Mouse (Mus musculus): ENCODE measurements at regions not wholly inside any gene's neighbourhood (a gene's known extent, or its start where the extent isn't known, plus 50 kb on each side); places are given as distances from the start of the nearest gene placed in this dataset.
"Not testable (repeated sequence)": the region's sequence is repeated elsewhere in the genome, so short reads cannot be mapped to it uniquely, and the experiment has no call there.

DNA sequence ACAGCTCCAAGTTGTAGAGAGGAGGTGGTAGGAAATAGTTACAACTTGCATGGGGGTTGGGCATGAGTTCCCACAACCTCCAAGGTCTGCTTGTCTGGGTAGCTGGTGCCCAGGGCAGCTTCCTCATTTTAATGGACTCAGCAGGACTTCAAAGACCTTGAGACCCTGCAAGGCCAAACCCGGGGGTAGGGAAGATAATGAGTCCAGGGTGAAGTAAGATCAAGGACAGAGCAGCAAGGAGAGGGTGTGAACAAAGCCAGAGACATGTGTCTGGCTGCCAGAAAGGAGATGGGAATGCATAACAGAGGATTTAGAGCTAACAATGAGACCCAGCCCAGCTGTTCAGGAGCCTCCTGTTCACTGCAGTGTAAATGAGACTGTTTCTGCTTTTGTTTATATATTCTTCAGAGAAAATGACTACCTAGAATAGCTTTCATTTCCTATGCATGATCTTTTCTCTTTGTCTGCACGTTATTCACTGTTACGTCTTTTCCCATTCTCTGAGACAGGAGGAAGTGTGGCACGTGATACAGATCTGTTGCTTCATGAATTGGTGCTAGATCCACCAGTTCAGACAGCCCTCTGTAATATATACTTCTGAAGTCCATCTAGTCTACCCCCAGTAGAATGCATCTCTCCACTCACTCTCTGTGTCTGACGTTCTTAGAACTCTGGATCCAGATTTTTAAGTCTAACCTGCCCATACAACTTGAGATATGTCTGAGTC lies 60.0 kb upstream of the Asns start:
- no peaks in the 10 kb centered on the region for H3K36me3 ChIP-seq (replicated peaks; ENCODE audit: low read length)
- no peak overlapping the region for H3K4me3 ChIP-seq (replicated peaks)
- TF ChIP-seq FLI1 (IDR thresholded peaks at IDR 0.05; ENCODE audit: low read length) (no peak), GATA1 (IDR thresholded peaks at IDR 0.05; ENCODE audit: borderline replicate concordance, low read length) (no peak)
- no peaks in the 10 kb centered on the region for H3K9me3 ChIP-seq
- H3K27me3 ChIP-seq (replicated peaks): no peaks in the 10 kb centered on the region
- H3K4me1 ChIP-seq: peaks cover 24% of the 10 kb centered on the region

DNA sequence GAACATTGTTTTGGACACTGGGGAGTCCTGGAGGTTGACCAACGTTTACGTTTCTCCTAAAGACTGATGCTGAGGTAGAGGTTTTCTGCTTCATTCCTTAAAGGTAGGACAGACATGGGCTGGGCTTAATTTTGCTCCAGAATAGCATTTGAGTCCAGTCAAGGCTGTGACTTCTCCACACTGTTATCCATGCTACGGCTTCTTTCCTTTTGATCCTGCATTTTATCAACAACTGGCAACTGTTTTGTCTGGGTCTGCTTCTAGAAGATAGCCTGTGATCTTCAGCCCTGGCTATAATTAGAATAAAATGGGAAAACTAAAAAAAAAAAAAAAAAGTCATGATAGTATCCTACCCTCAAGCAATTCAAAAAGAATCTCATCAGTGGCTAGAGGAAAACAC lies 55.5 kb upstream of the Asns start:
- Histone ChIP-seq H3K4me3 (replicated peaks) (no peak overlapping the region), H3K36me3 (replicated peaks; ENCODE audit: low read length) (no peaks in the 10 kb centered on the region), H3K9me3 (no peaks in the 10 kb centered on the region), H3K27me3 (replicated peaks) (no peaks in the 10 kb centered on the region), H3K4me1 (peaks cover 38% of the 10 kb centered on the region)
- TF ChIP-seq FLI1 (IDR thresholded peaks at IDR 0.05; ENCODE audit: low read length) (no peak), GATA1 (IDR thresholded peaks at IDR 0.05; ENCODE audit: borderline replicate concordance, low read length) (no peak)

DNA sequence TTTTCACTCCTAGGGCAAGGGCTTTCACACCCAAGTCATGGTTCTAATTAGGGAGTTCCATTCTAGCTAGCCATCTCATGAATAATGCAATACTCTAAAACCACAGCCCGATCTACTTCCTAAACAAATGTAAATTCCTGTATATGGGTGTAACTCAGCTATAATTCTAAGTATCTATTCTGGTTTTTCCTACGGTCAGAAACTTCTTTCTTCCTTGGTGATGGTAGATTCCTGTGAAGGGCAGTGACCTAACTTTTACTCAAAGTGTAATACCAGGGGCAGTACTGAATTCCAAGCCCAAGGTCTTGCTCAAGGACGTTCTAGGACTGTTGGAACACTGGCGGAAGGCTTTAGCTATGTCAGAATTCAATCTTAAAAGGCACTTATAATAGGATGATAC lies 51.2 kb upstream of the Asns start:
- peaks cover 43% of the 10 kb centered on the region for H3K4me1 ChIP-seq
- not testable (repeated sequence) for H3K9me3 ChIP-seq; H3K4me3 ChIP-seq (replicated peaks); H3K36me3 ChIP-seq (replicated peaks; ENCODE audit: low read length); H3K27me3 ChIP-seq (replicated peaks)
